Mouse (Mus musculus): ENCODE results near the gene 6430548M08Rik. TPM values are rescaled to one million over a fixed set of nuclear protein-coding genes. Genes with fewer than 3 reads are reported as not detected.
A peak's percentile ranks its signal among the peaks of the same experiment; 100 is the strongest.

6430548M08Rik gene
- polyA plus RNA-seq, 2 experiments: 0.83 to 2.5 TPM

DNA sequence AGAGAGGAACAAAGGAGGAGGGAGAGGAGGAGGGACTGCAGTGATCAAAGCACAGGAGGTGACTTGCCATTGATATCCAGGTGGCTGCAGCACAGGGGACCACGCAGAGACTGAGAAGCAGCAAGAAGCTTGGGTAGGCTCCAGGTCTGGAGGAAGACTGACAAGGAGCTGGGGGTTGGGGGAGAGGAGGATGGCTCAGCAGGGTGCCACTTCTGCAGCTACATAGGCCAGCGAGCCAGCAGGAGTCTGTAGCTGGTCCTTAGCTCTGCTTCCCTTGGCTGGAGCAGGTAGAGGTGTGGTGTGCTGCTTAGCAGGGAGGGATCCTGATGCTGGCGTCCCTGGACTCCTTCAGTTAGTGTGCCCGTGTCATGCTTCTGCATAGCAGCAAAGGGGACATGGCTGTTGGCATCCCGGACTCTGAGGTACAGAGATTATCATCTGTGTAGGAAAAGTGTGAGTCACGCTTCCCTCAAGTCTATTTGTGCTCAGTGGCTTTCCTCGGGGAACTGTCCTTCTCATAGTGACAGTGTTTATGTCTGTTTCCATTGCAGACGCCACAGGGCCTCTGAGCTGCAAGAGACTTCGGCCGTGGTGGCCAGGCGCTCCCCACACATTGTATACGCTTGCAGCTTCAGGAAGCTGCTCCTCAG, 30.8 kb downstream of the 6430548M08Rik start:
- H3K36me3 ChIP-seq (replicated peaks; ENCODE audit: control insufficient read depth, insufficient read depth, low read depth): no peaks in the 10 kb centered on the region
- 30% methylated on average over 12 of the region's 12 CpGs for WGBS (ENCODE audit: insufficient replicate concordance)
- TF ChIP-seq EP300 (IDR thresholded peaks at IDR 0.05; ENCODE audit: low read depth) (no peak), CTCF (IDR thresholded peaks at IDR 0.05; ENCODE audit: low read depth) (no peak)
- ATAC-seq (ENCODE audit: insufficient read depth) (no peak), DNase-seq (ENCODE audit: low read depth in 3 of 3, low spot score in 3 of 3) (no peak)
- H3K4me2 ChIP-seq (ENCODE audit: low read depth): no peak overlapping the region
- H3K4me3 ChIP-seq (ENCODE audit: insufficient read depth in 1 of 2, low read depth in 2 of 2, low read length in 2 of 2): no peak overlapping the region
- H3K27ac ChIP-seq: no peak overlapping the region
- H3K4me1 ChIP-seq (replicated peaks; ENCODE audit: control insufficient read depth in 2 of 2, insufficient read depth in 2 of 2, low read length in 1 of 2): no peaks in the 10 kb centered on the region
- H3K27me3 ChIP-seq (ENCODE audit: control insufficient read depth, insufficient read depth, low read length): no peaks in the 10 kb centered on the region
- H3K9me3 ChIP-seq (ENCODE audit: control insufficient read depth, low read length): no peaks in the 10 kb centered on the region
- H3K9ac ChIP-seq (replicated peaks): no peak overlapping the region

DNA sequence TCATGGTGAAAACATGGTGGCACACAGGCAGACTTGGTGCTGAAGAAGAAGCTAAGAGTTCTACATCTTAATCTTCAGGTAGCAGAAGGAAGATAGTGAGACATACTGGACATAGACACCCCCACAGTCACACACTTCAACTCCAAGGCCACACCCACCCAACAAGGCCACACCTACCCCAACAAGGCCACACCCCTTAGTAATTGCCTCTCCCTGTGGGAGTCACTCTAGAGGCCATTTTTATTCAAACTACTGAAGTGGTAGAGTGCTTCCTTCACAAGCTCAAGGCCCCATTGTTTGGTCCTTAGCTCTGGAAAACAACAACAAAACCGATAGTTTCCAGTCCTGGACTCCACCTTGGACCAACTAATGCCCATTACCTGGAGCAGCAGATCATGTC, 32.1 kb downstream of the 6430548M08Rik start:
- no peak overlapping the region for H3K4me2 ChIP-seq (ENCODE audit: low read depth)
- no peak overlapping the region for H3K9ac ChIP-seq (replicated peaks)
- no peaks in the 10 kb centered on the region for H3K27me3 ChIP-seq (ENCODE audit: control insufficient read depth, insufficient read depth, low read length)
- no peaks in the 10 kb centered on the region for H3K4me1 ChIP-seq (replicated peaks; ENCODE audit: control insufficient read depth in 2 of 2, insufficient read depth in 2 of 2, low read length in 1 of 2)
- TF ChIP-seq EP300 (IDR thresholded peaks at IDR 0.05; ENCODE audit: low read depth) (no peak), CTCF (IDR thresholded peaks at IDR 0.05; ENCODE audit: low read depth) (no peak)
- WGBS (ENCODE audit: insufficient replicate concordance): 54% methylated on average over 1 of the region's 1 CpGs
- H3K36me3 ChIP-seq (replicated peaks; ENCODE audit: control insufficient read depth, insufficient read depth, low read depth): no peaks in the 10 kb centered on the region
- H3K4me3 ChIP-seq (ENCODE audit: insufficient read depth in 1 of 2, low read depth in 2 of 2, low read length in 2 of 2): no peak overlapping the region
- DNase-seq (ENCODE audit: low read depth in 3 of 3, low spot score in 3 of 3) (no peak), ATAC-seq (ENCODE audit: insufficient read depth) (no peak)
- no peaks in the 10 kb centered on the region for H3K9me3 ChIP-seq (ENCODE audit: control insufficient read depth, low read length)
- no peak overlapping the region for H3K27ac ChIP-seq

DNA sequence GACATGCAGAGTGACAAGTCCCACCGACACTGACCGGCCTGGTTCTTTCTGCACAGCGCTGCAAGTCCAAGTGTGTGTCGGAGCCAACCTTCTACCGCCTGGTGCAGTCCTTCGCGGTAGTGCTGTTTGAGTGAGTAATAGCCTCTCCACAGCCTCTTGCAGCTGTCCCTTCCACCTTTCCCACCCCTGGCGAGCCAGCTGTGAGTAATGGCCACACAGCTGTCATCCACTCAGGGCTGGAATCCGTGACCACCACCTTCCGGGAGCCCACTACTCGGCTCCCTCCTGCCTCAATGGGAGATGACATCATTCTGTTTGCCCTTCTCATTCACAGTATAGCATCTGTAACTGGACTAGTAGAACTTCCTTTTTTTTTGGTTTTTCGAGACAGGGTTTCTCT, 36.1 kb downstream of the 6430548M08Rik start:
- H3K4me1 ChIP-seq (replicated peaks; ENCODE audit: control insufficient read depth in 2 of 2, insufficient read depth in 2 of 2, low read length in 1 of 2): no peaks in the 10 kb centered on the region
- H3K27me3 ChIP-seq (ENCODE audit: control insufficient read depth, insufficient read depth, low read length): no peaks in the 10 kb centered on the region
- no peak overlapping the region for H3K4me2 ChIP-seq (ENCODE audit: low read depth)
- TF ChIP-seq CTCF (IDR thresholded peaks at IDR 0.05; ENCODE audit: low read depth) (no peak), EP300 (IDR thresholded peaks at IDR 0.05; ENCODE audit: low read depth) (no peak)
- H3K36me3 ChIP-seq (replicated peaks; ENCODE audit: control insufficient read depth, insufficient read depth, low read depth): no peaks in the 10 kb centered on the region
- H3K4me3 ChIP-seq (ENCODE audit: insufficient read depth in 1 of 2, low read depth in 2 of 2, low read length in 2 of 2): no peak overlapping the region
- H3K27ac ChIP-seq: no peak overlapping the region
- no peaks in the 10 kb centered on the region for H3K9me3 ChIP-seq (ENCODE audit: control insufficient read depth, low read length)
- H3K9ac ChIP-seq (replicated peaks): no peak overlapping the region
- DNase-seq (ENCODE audit: low read depth in 3 of 3, low spot score in 3 of 3) (no peak), ATAC-seq (ENCODE audit: insufficient read depth) (no peak)
- 33% methylated on average over 12 of the region's 12 CpGs for WGBS (ENCODE audit: insufficient replicate concordance)

GRCm38 (mm10) chr8:120151151-120151550, 37.2 kb downstream of the 6430548M08Rik start:
- Histone ChIP-seq H3K4me1 (replicated peaks; ENCODE audit: control insufficient read depth in 2 of 2, insufficient read depth in 2 of 2, low read length in 1 of 2) (no peaks in the 10 kb centered on the region), H3K27me3 (ENCODE audit: control insufficient read depth, insufficient read depth, low read length) (no peaks in the 10 kb centered on the region), H3K9me3 (ENCODE audit: control insufficient read depth, low read length) (no peaks in the 10 kb centered on the region), H3K36me3 (replicated peaks; ENCODE audit: control insufficient read depth, insufficient read depth, low read depth) (no peaks in the 10 kb centered on the region), H3K4me2 (ENCODE audit: low read depth) (no peak overlapping the region), H3K27ac (no peak overlapping the region), H3K4me3 (ENCODE audit: insufficient read depth in 1 of 2, low read depth in 2 of 2, low read length in 2 of 2) (no peak overlapping the region), H3K9ac (replicated peaks) (no peak overlapping the region)
- 64% methylated on average over 9 of the region's 9 CpGs for WGBS (ENCODE audit: insufficient replicate concordance)
- no peak for TF ChIP-seq CTCF (IDR thresholded peaks at IDR 0.05; ENCODE audit: low read depth)
- TF ChIP-seq EP300 (IDR thresholded peaks at IDR 0.05; ENCODE audit: low read depth): no peak
- ATAC-seq (ENCODE audit: insufficient read depth) (no peak), DNase-seq (ENCODE audit: low read depth in 3 of 3, low spot score in 3 of 3) (no peak)

GRCm38 (mm10) chr8:120152636-120153035, 38.7 kb downstream of the 6430548M08Rik start:
- WGBS (ENCODE audit: insufficient replicate concordance): 16% methylated on average over 7 of the region's 7 CpGs
- Histone ChIP-seq H3K27ac (no peak overlapping the region), H3K36me3 (replicated peaks; ENCODE audit: control insufficient read depth, insufficient read depth, low read depth) (no peaks in the 10 kb centered on the region), H3K9ac (replicated peaks) (no peak overlapping the region), H3K9me3 (ENCODE audit: control insufficient read depth, low read length) (no peaks in the 10 kb centered on the region), H3K27me3 (ENCODE audit: control insufficient read depth, insufficient read depth, low read length) (no peaks in the 10 kb centered on the region), H3K4me3 (ENCODE audit: insufficient read depth in 1 of 2, low read depth in 2 of 2, low read length in 2 of 2) (no peak overlapping the region), H3K4me2 (ENCODE audit: low read depth) (no peak overlapping the region), H3K4me1 (replicated peaks; ENCODE audit: control insufficient read depth in 2 of 2, insufficient read depth in 2 of 2, low read length in 1 of 2) (no peaks in the 10 kb centered on the region)
- DNase-seq (ENCODE audit: low read depth in 3 of 3, low spot score in 3 of 3) (peak in 2 of 3 experiments; percentile 1 to 16), ATAC-seq (ENCODE audit: insufficient read depth) (no peak)
- TF ChIP-seq CTCF (IDR thresholded peaks at IDR 0.05; ENCODE audit: low read depth): no peak
- TF ChIP-seq EP300 (IDR thresholded peaks at IDR 0.05; ENCODE audit: low read depth): no peak
